8 mouse cellular contexts compared by ENCODE assay signal in the genomic region with DNA sequence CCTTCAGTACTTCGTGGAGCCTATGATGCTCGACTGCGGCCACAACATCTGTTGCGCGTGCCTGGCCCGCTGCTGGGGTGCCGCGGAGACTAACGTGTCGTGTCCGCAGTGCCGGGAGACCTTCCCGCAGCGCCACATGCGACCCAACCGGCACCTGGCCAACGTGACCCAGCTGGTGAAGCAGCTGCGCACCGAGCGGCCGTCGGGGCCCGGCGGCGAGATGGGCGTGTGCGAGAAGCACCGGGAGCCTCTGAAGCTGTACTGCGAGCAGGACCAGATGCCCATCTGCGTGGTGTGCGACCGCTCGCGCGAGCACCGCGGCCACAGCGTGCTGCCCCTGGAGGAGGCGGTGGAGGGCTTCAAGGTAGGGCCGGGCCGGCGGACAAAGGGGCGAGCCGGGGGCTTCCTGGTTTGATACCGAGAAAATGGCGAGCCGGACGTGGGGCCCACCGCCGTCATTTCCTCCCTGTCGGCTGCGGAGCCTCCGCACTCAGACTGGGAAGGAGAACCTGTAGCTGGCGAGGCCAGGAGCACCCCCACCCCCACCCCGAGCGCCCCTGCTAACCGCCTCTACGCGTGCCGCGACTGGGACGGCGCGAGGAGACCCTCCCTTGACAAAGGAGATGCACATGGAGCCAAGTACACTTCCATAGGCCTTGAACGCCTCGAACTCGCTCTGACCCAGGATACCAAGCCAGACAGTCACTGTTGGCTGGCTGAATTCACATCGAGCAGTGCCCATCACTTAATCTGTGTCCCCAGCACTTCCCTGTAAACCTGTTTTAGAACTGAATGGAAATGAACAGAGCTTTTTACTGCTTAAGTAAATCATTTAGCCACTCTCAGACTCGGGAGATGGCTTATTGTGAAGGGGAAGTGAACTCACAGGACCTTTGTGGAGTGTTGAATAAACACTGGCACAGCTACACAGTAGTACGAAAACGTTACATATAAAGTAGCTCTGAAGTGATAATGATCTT. TPM values are rescaled to one million over a fixed set of nuclear protein-coding genes. Genes with fewer than 3 reads are reported as not detected.
DNase-seq lines count a peak whose midpoint lies in the region; ATAC-seq and TF ChIP-seq lines count a peak whose summit lies in the region.

No protein-coding gene starts in this region.

- under 1% methylated on average over 71 of the region's 71 CpGs for WGBS in bone marrow, adult 2 months
- under 1% methylated on average over 66 of the region's 71 CpGs for WGBS in heart, postnatal 0 days

- peaks cover 38% of the 10 kb centered on the region for H3K36me3 ChIP-seq in heart, postnatal 0 days (replicated peaks; ENCODE audit: control insufficient read depth, insufficient read depth, low read length)

- ATAC-seq in heart, postnatal 0 days (ENCODE audit: insufficient read depth, low read depth): peak; percentile 49
- peak; percentile 34 for ATAC-seq in megakaryocyte progenitor cell, adult 5-6 weeks (replicated peaks; ENCODE audit: poor library complexity)

- H3K4me2 ChIP-seq in heart, postnatal 0 days (ENCODE audit: low read depth, low read length): peak overlapping the region; percentile 83

- H3K9ac ChIP-seq in heart, postnatal 0 days (replicated peaks; ENCODE audit: low read depth, low read length): peak overlapping the region; percentile 82

- peak overlapping the region; percentile 97 for H3K27ac ChIP-seq in bone marrow, adult 2 months (ENCODE audit: control insufficient read depth, insufficient read depth, low read depth, low read length, poor library complexity)
- peak overlapping the region; percentile 87 for H3K27ac ChIP-seq in embryonic fibroblast, embryonic 13.5 days (ENCODE audit: insufficient read depth, low read length)
- H3K27ac ChIP-seq in heart, postnatal 0 days (ENCODE audit: low read depth): peak overlapping the region; percentile 91

- DNase-seq in heart, adult 18-20 months: peak; percentile 54 to 60
- DNase-seq in heart, postnatal 25 days (ENCODE audit: low spot score): no peak
- peak; percentile 43 for DNase-seq in heart, postnatal 0 days (ENCODE audit: low spot score)
- peak; percentile 55 to 59 for DNase-seq in left cerebral cortex, postnatal 36 days (ENCODE audit: low spot score in 2 of 2)
- peak; percentile 55 for DNase-seq in spleen, adult 12 weeks (ENCODE audit: low spot score)

- TF ChIP-seq EP300 in heart, postnatal 0 days (IDR thresholded peaks at IDR 0.05; ENCODE audit: low read depth): no peak

- no peaks in the 10 kb centered on the region for H3K27me3 ChIP-seq in heart, postnatal 0 days (ENCODE audit: control insufficient read depth, insufficient read depth, low read length)

- intact Hi-C loops in heart, postnatal 25 days (cut with DNase I): no loop called here
- intact Hi-C loops in left cerebral cortex, postnatal 36 days (cut with DNase I): no loop called here

- TF ChIP-seq CTCF in bone marrow, adult 2 months (IDR thresholded peaks at IDR 0.05; ENCODE audit: control insufficient read depth, insufficient read depth, low read length): no peak
- no peak for TF ChIP-seq CTCF in embryonic fibroblast, embryonic 13.5 days (IDR thresholded peaks at IDR 0.05; ENCODE audit: borderline replicate concordance, insufficient read depth, low read length)
- no peak for TF ChIP-seq CTCF in heart, postnatal 0 days (IDR thresholded peaks at IDR 0.05; ENCODE audit: low read depth)

- peaks cover 3% of the 10 kb centered on the region; the same call in 1 of the 2 replicates for H3K4me1 ChIP-seq in bone marrow, adult 2 months (ENCODE audit: control insufficient read depth, insufficient read depth, low read length)
- H3K4me1 ChIP-seq in embryonic fibroblast, embryonic 13.5 days (ENCODE audit: control insufficient read depth, insufficient read depth, low read length): 0 out of 2 replicates have a peak, but pooled peaks cover 3% of the 10 kb centered on the region
- H3K4me1 ChIP-seq in heart, postnatal 0 days (ENCODE audit: control insufficient read depth, insufficient read depth): no peaks in the 10 kb centered on the region; the same call in 1 of the 2 replicates

- TF ChIP-seq POLR2A in bone marrow, adult 2 months (IDR thresholded peaks at IDR 0.05; ENCODE audit: borderline replicate concordance, control insufficient read depth, low read depth, low read length): no peak; the same call in 1 of the 2 replicates
- no peak for TF ChIP-seq POLR2A in embryonic fibroblast, embryonic 13.5 days (IDR thresholded peaks at IDR 0.05; ENCODE audit: low read depth, low read length)

- peak overlapping the region; percentile 99 for H3K4me3 ChIP-seq in bone marrow, adult 2 months (replicated peaks; ENCODE audit: control insufficient read depth, low read depth, low read length)
- peak overlapping the region; percentile 86 for H3K4me3 ChIP-seq in embryonic fibroblast, embryonic 13.5 days (ENCODE audit: insufficient read depth, low read length)
- H3K4me3 ChIP-seq in heart, postnatal 0 days (ENCODE audit: low read depth, low read length): peak overlapping the region; percentile 95

- H3K9me3 ChIP-seq in heart, postnatal 0 days (replicated peaks; ENCODE audit: control insufficient read depth, low read length): no peaks in the 10 kb centered on the region

RNA-seq across cellular contexts. Expression of a gene that starts 1.6 kb away (rescaled TPM):
- 10 to 100 TPM; 20.5 to 21.4 TPM for total RNA-seq in heart, adult 18-20 months (2021)
- total RNA-seq in heart, postnatal 25 days (2021): 10 to 100 TPM; 18.8 to 19.0 TPM
- 41.4 and 45.6 TPM in 2 replicates for polyA plus RNA-seq in bone marrow, adult 2 months (2011; ENCODE audit: insufficient read depth, insufficient read length, low replicate concordance, missing spikeins)
- polyA plus RNA-seq in embryonic fibroblast, embryonic 13.5 days (2011; ENCODE audit: insufficient read length, low read depth, missing spikeins): 52.0 and 61.4 TPM in 2 replicates
- total RNA-seq in heart, postnatal 0 days (2014; rRNA removed; ENCODE audit: low replicate concordance): 54.7 and 58.2 TPM in 2 replicates
- polyA plus RNA-seq in heart, postnatal 0 days (2015; fragmentation: Nextera tagmentation; extraction: Ambion mirVana): 33.0 and 35.3 TPM in 2 replicates
- 10 to 100 TPM; 34.0 TPM for total RNA-seq in left cerebral cortex, postnatal 36 days (2021)
- total RNA-seq in megakaryocyte progenitor cell, adult 5-6 weeks (2015): 108 and 116 TPM in 2 replicates
- total RNA-seq in megakaryocyte progenitor cell, adult 5-6 weeks (2017): 170 and 177 TPM in 2 replicates

RNA-seq across cellular contexts. Expression of a gene that starts 35.2 kb away (rescaled TPM):
- not detected for total RNA-seq in heart, adult 18-20 months (2021)
- not detected for total RNA-seq in heart, postnatal 25 days (2021)
- polyA plus RNA-seq in bone marrow, adult 2 months (2011; ENCODE audit: insufficient read depth, insufficient read length, low replicate concordance, missing spikeins): not detected in 2 replicates
- polyA plus RNA-seq in embryonic fibroblast, embryonic 13.5 days (2011; ENCODE audit: insufficient read length, low read depth, missing spikeins): not detected in 2 replicates
- total RNA-seq in heart, postnatal 0 days (2014; rRNA removed; ENCODE audit: low replicate concordance): not detected in 2 replicates
- polyA plus RNA-seq in heart, postnatal 0 days (2015; fragmentation: Nextera tagmentation; extraction: Ambion mirVana): not detected in 2 replicates
- total RNA-seq in left cerebral cortex, postnatal 36 days (2021): not detected
- not detected in 2 replicates for total RNA-seq in megakaryocyte progenitor cell, adult 5-6 weeks (2015)
- not detected in 2 replicates for total RNA-seq in megakaryocyte progenitor cell, adult 5-6 weeks (2017)

RNA-seq across cellular contexts. Expression of a gene that starts 51.4 kb away (rescaled TPM):
- not detected for total RNA-seq in heart, adult 18-20 months (2021)
- not detected for total RNA-seq in heart, postnatal 25 days (2021)
- not detected in 2 replicates for polyA plus RNA-seq in bone marrow, adult 2 months (2011; ENCODE audit: insufficient read depth, insufficient read length, low replicate concordance, missing spikeins)
- polyA plus RNA-seq in embryonic fibroblast, embryonic 13.5 days (2011; ENCODE audit: insufficient read length, low read depth, missing spikeins): not detected in 2 replicates
- total RNA-seq in heart, postnatal 0 days (2014; rRNA removed; ENCODE audit: low replicate concordance): not detected in 2 replicates
- polyA plus RNA-seq in heart, postnatal 0 days (2015; fragmentation: Nextera tagmentation; extraction: Ambion mirVana): not detected in 2 replicates
- total RNA-seq in left cerebral cortex, postnatal 36 days (2021): not detected
- not detected in 2 replicates for total RNA-seq in megakaryocyte progenitor cell, adult 5-6 weeks (2015)
- total RNA-seq in megakaryocyte progenitor cell, adult 5-6 weeks (2017): not detected in 2 replicates
